Mouse (Mus musculus): Measurements from ENCODE around the gene Shisa9.

The Shisa9 gene

GRCm38 (mm10) chr16:12315627-12316026 is 331.7 kb downstream of the Shisa9 start:
- no peak for DNase-seq (ENCODE audit: low read depth)
